Mouse (Mus musculus) cerebellum, adult 11 months (tissue): ENCODE measurements around the gene Il12rb2.

Experiments
- DNase-seq: peaks from one replicate; pipeline ENCODE4 v3.0.0; 2022

Il12rb2 gene

GRCm38 (mm10) chr6:67375982-67376391 is at the start of gene Il12rb2:
Gene Il12rb2 (minus strand): TSS chr6:67376188.
- DNase-seq, result no peak

GRCm38 (mm10) chr6:67421761-67422160 is 45.8 kb upstream of the Il12rb2 start:
- no peak for DNase-seq

- DNase-seq, result no peak
Measured at GRCm38 (mm10) chr6:67416557-67416956, 40.6 kb upstream of the Il12rb2 start.

- DNase-seq, result no peak
Measured at GRCm38 (mm10) chr6:67415276-67415675, 39.3 kb upstream of the Il12rb2 start.

GRCm38 (mm10) chr6:67413378-67413777 is 37.4 kb upstream of the Il12rb2 start:
- no peak for DNase-seq

- DNase-seq, result no peak
Measured at GRCm38 (mm10) chr6:67405281-67405682, 29.3 kb upstream of the Il12rb2 start.

- DNase-seq, result no peak
Measured at GRCm38 (mm10) chr6:67399551-67399950, 23.6 kb upstream of the Il12rb2 start.

- no peak for DNase-seq
Measured at GRCm38 (mm10) chr6:67365785-67366184, 10.2 kb downstream of the Il12rb2 start.

GRCm38 (mm10) chr6:67348065-67348464 is 27.9 kb downstream of the Il12rb2 start:
- no peak for DNase-seq

GRCm38 (mm10) chr6:67339494-67339893 is 36.5 kb downstream of the Il12rb2 start:
- DNase-seq, result no peak

GRCm38 (mm10) chr6:67337943-67338342 is 38.0 kb downstream of the Il12rb2 start:
- DNase-seq, result no peak

GRCm38 (mm10) chr6:67323788-67324187 is 52.2 kb downstream of the Il12rb2 start:
- DNase-seq, result no peak

GRCm38 (mm10) chr6:67318451-67318850 is 57.5 kb downstream of the Il12rb2 start:
- peak; percentile 27 for DNase-seq

- DNase-seq, result no peak
Measured at GRCm38 (mm10) chr6:67317827-67318338, 58.1 kb downstream of the Il12rb2 start.

- no peak for DNase-seq
Measured at GRCm38 (mm10) chr6:67317068-67317467, 58.9 kb downstream of the Il12rb2 start.

GRCm38 (mm10) chr6:67314697-67315096 is 61.3 kb downstream of the Il12rb2 start:
- DNase-seq, result no peak

- no peak for DNase-seq
Measured at GRCm38 (mm10) chr6:67309752-67310151, 66.2 kb downstream of the Il12rb2 start.

- DNase-seq, result no peak
Measured at GRCm38 (mm10) chr6:67308994-67309393, 67.0 kb downstream of the Il12rb2 start.

- DNase-seq, result no peak
Measured at GRCm38 (mm10) chr6:67303210-67303609, 72.8 kb downstream of the Il12rb2 start.

- no peak for DNase-seq
Measured at GRCm38 (mm10) chr6:67302471-67302870, 73.5 kb downstream of the Il12rb2 start.

GRCm38 (mm10) chr6:67301230-67301629 is 74.8 kb downstream of the Il12rb2 start:
- no peak for DNase-seq

- DNase-seq, result no peak
Measured at GRCm38 (mm10) chr6:67300710-67301163, 75.3 kb downstream of the Il12rb2 start.

GRCm38 (mm10) chr6:67300300-67300699 is 75.7 kb downstream of the Il12rb2 start:
- DNase-seq, result no peak

GRCm38 (mm10) chr6:67298742-67299141 is 77.2 kb downstream of the Il12rb2 start:
- no peak for DNase-seq

- no peak for DNase-seq
Measured at GRCm38 (mm10) chr6:67296126-67296525, 79.9 kb downstream of the Il12rb2 start.
